In genomic region chr11:49942841-49943240, GRCm38 (mm10) we compare ENCODE assay signal across 28 mouse cellular contexts. TPM values are rescaled to one million over a fixed set of nuclear protein-coding genes. Genes with fewer than 3 reads are reported as not detected.
"Had no signal": no experiment of that assay in that cellular context is flagged by ENCODE, and none has a peak within 500 bp of the region (broad histone marks: within the 10 kb centered on the region; RNA-seq: fewer than 3 reads in every experiment).

No protein-coding gene starts in this region.

- H3K36me3 ChIP-seq: heart, embryonic 13.5 days; heart, embryonic 15.5 days; hindbrain, embryonic 13.5 days; intestine, embryonic 15.5 days; kidney, embryonic 15.5 days; limb, embryonic 13.5 days; limb, embryonic 15.5 days; liver, embryonic 12.5 days had no signal

- H3K4me3 ChIP-seq: heart, adult 2 months; heart, embryonic 13.5 days; heart, embryonic 15.5 days; hindbrain, embryonic 13.5 days; intestine, embryonic 15.5 days; kidney, embryonic 15.5 days; limb, embryonic 13.5 days; limb, embryonic 15.5 days; liver, embryonic 12.5 days had no signal

- H3K4me1 ChIP-seq: heart, embryonic 15.5 days; intestine, embryonic 15.5 days; limb, embryonic 13.5 days; limb, embryonic 15.5 days; liver, embryonic 12.5 days had no signal

- H3K9ac ChIP-seq: heart, embryonic 13.5 days; heart, embryonic 15.5 days; hindbrain, embryonic 13.5 days; intestine, embryonic 15.5 days; kidney, embryonic 15.5 days; limb, embryonic 13.5 days; limb, embryonic 15.5 days; liver, embryonic 12.5 days; liver, embryonic 14.5 days had no signal

- H3K4me2 ChIP-seq: heart, embryonic 11.5 days; heart, embryonic 13.5 days; heart, embryonic 15.5 days; hindbrain, embryonic 13.5 days; intestine, embryonic 15.5 days; kidney, embryonic 15.5 days; limb, embryonic 13.5 days; limb, embryonic 15.5 days; liver, embryonic 12.5 days had no signal

- H3K9me3 ChIP-seq: heart, embryonic 13.5 days; heart, embryonic 15.5 days; intestine, embryonic 15.5 days; kidney, embryonic 15.5 days; limb, embryonic 13.5 days; limb, embryonic 15.5 days; liver, embryonic 12.5 days had no signal

- ATAC-seq: hindbrain, embryonic 16.5 days; inflammation-experienced regulatory T-cells, adult 6 months; intestine, embryonic 15.5 days; intestine, postnatal 0 days; liver, embryonic 12.5 days had no signal

- H3K27ac ChIP-seq: heart, adult 2 months; heart, embryonic 13.5 days; heart, embryonic 15.5 days; hindbrain, embryonic 13.5 days; intestine, embryonic 15.5 days; kidney, embryonic 15.5 days; kidney, postnatal 0 days; limb, embryonic 13.5 days; limb, embryonic 15.5 days; liver, embryonic 12.5 days; liver, embryonic 14.5 days had no signal

- DNase-seq: gastrocnemius, postnatal 14 days; gastrocnemius, postnatal 36 days; heart, adult 2 months; heart, postnatal 14 days; heart, postnatal 36 days; kidney, adult 18-20 months; kidney, adult 8-10 months; kidney, postnatal 14 days; kidney, postnatal 36 days; layer of hippocampus, adult 9-11 months; layer of hippocampus, postnatal 36 days; left cerebral cortex, postnatal 4 days had no signal

- H3K27me3 ChIP-seq: heart, embryonic 15.5 days; hindbrain, embryonic 13.5 days; intestine, embryonic 15.5 days; kidney, embryonic 15.5 days; limb, embryonic 13.5 days; limb, embryonic 15.5 days had no signal

RNA-seq across cellular contexts. Expression of gene Rasgef1c, which starts 41.2 kb away (rescaled TPM):
- total RNA-seq: liver, adult 2 months had no signal
- polyA plus RNA-seq: heart, embryonic 13.5 days; heart, postnatal 0 days; liver, adult 2 months; liver, embryonic 12.5 days; liver, embryonic 14.5 days had no signal
